14 mouse cellular contexts compared by ENCODE assay signal in the genomic region with DNA sequence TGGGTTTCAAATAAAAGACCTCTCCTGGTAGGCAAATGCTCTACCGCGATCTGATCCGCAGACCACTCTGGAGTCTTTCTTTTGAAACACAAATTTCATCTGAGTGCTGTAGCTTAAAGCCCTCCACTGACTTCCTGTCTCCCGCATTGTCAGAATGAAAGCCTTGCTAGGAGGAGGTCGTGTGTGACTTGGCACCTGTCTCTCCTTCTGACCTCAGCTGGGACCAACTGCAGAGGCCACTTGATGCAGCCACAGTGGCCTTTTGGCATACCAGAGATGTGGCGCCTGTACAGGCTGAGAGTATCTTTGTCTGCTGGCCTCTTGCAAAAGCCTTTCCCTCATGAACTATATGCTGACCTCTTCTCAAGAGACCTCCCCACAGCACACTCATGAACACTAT. TPM values are rescaled to one million over a fixed set of nuclear protein-coding genes. Genes with fewer than 3 reads are reported as not detected.
DNase-seq lines count a peak whose midpoint lies in the region; ATAC-seq lines count a peak whose summit lies in the region.
"Had no signal": no experiment of that assay in that cellular context is flagged by ENCODE, and none has a peak within 500 bp of the region (broad histone marks: within the 10 kb centered on the region; RNA-seq: fewer than 3 reads in every experiment).

No protein-coding gene starts in this region.

- H3K27me3 ChIP-seq in hindbrain, embryonic 15.5 days: no peaks in the 10 kb centered on the region
- H3K27me3 ChIP-seq in hindbrain, embryonic 14.5 days (ENCODE audit: control insufficient read depth, insufficient read depth, low read length): no peaks in the 10 kb centered on the region
- H3K27me3 ChIP-seq: limb, embryonic 15.5 days; megakaryocyte, embryonic 14.5 days had no signal

- no peaks in the 10 kb centered on the region for H3K9me3 ChIP-seq in hindbrain, embryonic 15.5 days
- H3K9me3 ChIP-seq in hindbrain, embryonic 14.5 days (ENCODE audit: control insufficient read depth, low read length): no peaks in the 10 kb centered on the region
- H3K9me3 ChIP-seq: limb, embryonic 15.5 days; megakaryocyte, embryonic 14.5 days had no signal

- no peak overlapping the region for H3K4me3 ChIP-seq in hindbrain, embryonic 15.5 days
- H3K4me3 ChIP-seq in hindbrain, embryonic 14.5 days (replicated peaks; ENCODE audit: low read length): no peak overlapping the region
- H3K4me3 ChIP-seq: erythroblast, embryonic 14.5 days; limb, embryonic 15.5 days; megakaryocyte, embryonic 14.5 days had no signal

- H3K4me2 ChIP-seq in hindbrain, embryonic 15.5 days: no peak overlapping the region
- H3K4me2 ChIP-seq in hindbrain, embryonic 14.5 days (replicated peaks): no peak overlapping the region
- H3K4me2 ChIP-seq: limb, embryonic 15.5 days had no signal

- peak; percentile 27; the same call in 1 of the 2 replicates for ATAC-seq in hindbrain, embryonic 15.5 days (ENCODE audit: low FRiP score, low read depth)
- ATAC-seq in hindbrain, embryonic 14.5 days (ENCODE audit: low FRiP score): no peak
- ATAC-seq in inflammation-experienced regulatory T-cells, adult 6 months: no peak
- ATAC-seq: intestine, postnatal 0 days had no signal

- no peak overlapping the region for H3K27ac ChIP-seq in hindbrain, embryonic 15.5 days (replicated peaks)
- H3K27ac ChIP-seq in hindbrain, embryonic 14.5 days: no peak overlapping the region
- H3K27ac ChIP-seq: limb, embryonic 15.5 days had no signal

- peaks cover 4% of the 10 kb centered on the region for H3K4me1 ChIP-seq in hindbrain, embryonic 15.5 days (replicated peaks)
- peaks cover 11% of the 10 kb centered on the region; the same call in 1 of the 2 replicates for H3K4me1 ChIP-seq in hindbrain, embryonic 14.5 days (replicated peaks; ENCODE audit: control insufficient read depth, insufficient read depth, low read length)
- H3K4me1 ChIP-seq: limb, embryonic 15.5 days had no signal

- 17% methylated on average over 6 of the region's 6 CpGs for WGBS in hindbrain, embryonic 15.5 days
- WGBS in hindbrain, embryonic 14.5 days: 11% methylated on average over 6 of the region's 6 CpGs

- H3K36me3 ChIP-seq in hindbrain, embryonic 15.5 days: no peaks in the 10 kb centered on the region
- H3K36me3 ChIP-seq in hindbrain, embryonic 14.5 days (replicated peaks; ENCODE audit: control insufficient read depth, insufficient read depth): no peaks in the 10 kb centered on the region
- H3K36me3 ChIP-seq: limb, embryonic 15.5 days had no signal

- no peak overlapping the region for H3K9ac ChIP-seq in hindbrain, embryonic 15.5 days
- H3K9ac ChIP-seq in hindbrain, embryonic 14.5 days: no peak overlapping the region
- H3K9ac ChIP-seq: limb, embryonic 15.5 days had no signal

- no peak for DNase-seq in hindbrain, embryonic 14.5 days (ENCODE audit: low spot score)
- DNase-seq in thymus, postnatal 14 days: peak; percentile 16
- DNase-seq in thymus, postnatal 36 days: no peak
- peak; percentile 26 for DNase-seq in cerebellum, adult 11 months
- peak; percentile 17 for DNase-seq in naive thymus-derived CD4-positive, alpha-beta T cell, adult 2 months (ENCODE audit: low read depth)
- no peak for DNase-seq in T-cell, adult 2 months (ENCODE audit: low spot score)
- DNase-seq: heart, adult 18-20 months; layer of hippocampus, adult 9-11 months had no signal

RNA-seq across cellular contexts. Expression of a gene that starts 19.0 kb away (rescaled TPM):
- 25.7 and 28.0 TPM in 2 replicates for polyA plus RNA-seq in hindbrain, embryonic 15.5 days (2015; fragmentation: Nextera tagmentation; extraction: Ambion mirVana)
- 23.0 and 29.9 TPM in 2 replicates for polyA plus RNA-seq in hindbrain, embryonic 14.5 days (2014; fragmentation: Nextera tagmentation; extraction: Ambion mirVana)
- 10 to 100 TPM; 13.9 to 21.8 (median 15.2) TPM for polyA plus RNA-seq in inflammation-experienced regulatory T-cells, adult 6 months (2017; shearing (Covaris generic))

Comparison
In these comparisons a context has a peak if more than half of its experiments do, and no peak if none do; other contexts are left out.
1. DNase-seq: peak in thymus, postnatal 14 days (single experiment), cerebellum, adult 11 months (single experiment) and naive thymus-derived CD4-positive, alpha-beta T cell, adult 2 months (single experiment); none in hindbrain, embryonic 14.5 days (single experiment), thymus, postnatal 36 days (0 of 2) and T-cell, adult 2 months (single experiment).